In the genomic region with DNA sequence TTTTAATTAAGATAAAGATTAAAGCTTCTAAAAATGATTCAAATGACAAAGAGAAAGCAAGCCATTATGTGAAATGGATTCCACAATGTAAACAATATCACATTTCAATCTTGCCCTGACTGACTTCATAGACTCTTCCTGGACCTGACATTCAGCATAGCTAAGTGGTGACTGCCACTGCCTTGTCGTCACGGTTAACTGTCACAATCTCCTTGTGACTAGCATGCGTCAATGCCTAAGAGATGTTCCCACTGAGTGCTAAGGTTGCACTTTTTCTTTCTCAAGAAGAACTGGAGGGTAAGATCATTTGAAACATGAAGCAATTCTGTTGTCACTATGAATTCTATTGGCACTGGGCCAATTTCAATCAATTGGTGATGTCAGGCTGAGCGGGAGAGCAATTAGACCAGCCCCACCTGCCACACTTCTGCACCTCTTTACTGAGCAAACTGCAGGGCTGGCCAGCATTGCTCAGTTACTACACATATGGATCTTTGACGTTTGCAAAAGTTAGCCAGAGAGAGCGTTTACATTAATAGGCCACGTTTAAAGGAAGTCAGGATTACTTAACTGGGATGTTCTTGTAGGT, we compare ENCODE assay signal across 13 mouse cellular contexts.
DNase-seq lines count a peak whose midpoint lies in the region; ATAC-seq and TF ChIP-seq lines count a peak whose summit lies in the region.
"Had no signal": no experiment of that assay in that cellular context is flagged by ENCODE, and none has a peak within 500 bp of the region (broad histone marks: within the 10 kb centered on the region; RNA-seq: fewer than 3 reads in every experiment).

No protein-coding gene starts in this region.

- no peak overlapping the region for H3K4me2 ChIP-seq in hindbrain, embryonic 11.5 days (replicated peaks; ENCODE audit: low read depth, low read length)
- no peak overlapping the region for H3K4me2 ChIP-seq in hindbrain, embryonic 16.5 days (ENCODE audit: low read length)
- H3K4me2 ChIP-seq in midbrain, embryonic 14.5 days (ENCODE audit: low read length): no peak overlapping the region
- H3K4me2 ChIP-seq in forebrain, postnatal 0 days (ENCODE audit: low read depth): no peak overlapping the region
- H3K4me2 ChIP-seq: limb, embryonic 13.5 days; neural tube, embryonic 13.5 days had no signal

- H3K27me3 ChIP-seq in hindbrain, embryonic 11.5 days (ENCODE audit: control insufficient read depth, insufficient read depth, low read length): no peaks in the 10 kb centered on the region
- H3K27me3 ChIP-seq in hindbrain, embryonic 16.5 days (replicated peaks; ENCODE audit: control insufficient read depth, insufficient read depth, low read length): no peaks in the 10 kb centered on the region
- no peaks in the 10 kb centered on the region for H3K27me3 ChIP-seq in midbrain, embryonic 14.5 days (ENCODE audit: control insufficient read depth, insufficient read depth, low read length)
- peaks cover 30% of the 10 kb centered on the region for H3K27me3 ChIP-seq in midbrain, embryonic 10.5 days (ENCODE audit: low read depth, poor library complexity, severe bottlenecking)
- H3K27me3 ChIP-seq in forebrain, postnatal 0 days (ENCODE audit: insufficient read depth, low read length): no peaks in the 10 kb centered on the region
- H3K27me3 ChIP-seq: neural tube, embryonic 13.5 days had no signal

- no peaks in the 10 kb centered on the region for H3K9me3 ChIP-seq in hindbrain, embryonic 11.5 days (ENCODE audit: control insufficient read depth, low read length)
- H3K9me3 ChIP-seq in hindbrain, embryonic 16.5 days (ENCODE audit: control insufficient read depth, low read length): no peaks in the 10 kb centered on the region
- no peaks in the 10 kb centered on the region for H3K9me3 ChIP-seq in midbrain, embryonic 14.5 days (ENCODE audit: control insufficient read depth, low read length)
- H3K9me3 ChIP-seq in midbrain, embryonic 10.5 days (replicated peaks): no peaks in the 10 kb centered on the region
- no peaks in the 10 kb centered on the region for H3K9me3 ChIP-seq in forebrain, postnatal 0 days (ENCODE audit: low read length)
- H3K9me3 ChIP-seq: limb, embryonic 13.5 days; neural tube, embryonic 13.5 days had no signal

- H3K9ac ChIP-seq in hindbrain, embryonic 11.5 days (ENCODE audit: low read depth, low read length): no peak overlapping the region
- no peak overlapping the region for H3K9ac ChIP-seq in hindbrain, embryonic 16.5 days (ENCODE audit: low read depth, low read length)
- no peak overlapping the region for H3K9ac ChIP-seq in midbrain, embryonic 14.5 days (replicated peaks; ENCODE audit: low read length)
- no peak overlapping the region for H3K9ac ChIP-seq in forebrain, postnatal 0 days
- H3K9ac ChIP-seq: limb, embryonic 13.5 days; neural tube, embryonic 13.5 days had no signal

- ATAC-seq in hindbrain, embryonic 11.5 days (ENCODE audit: low FRiP score): no peak
- ATAC-seq in hindbrain, embryonic 16.5 days: no peak
- ATAC-seq in midbrain, embryonic 14.5 days (ENCODE audit: low FRiP score, low TSS enrichment): no peak
- peak; percentile 59; the same call in 1 of the 2 replicates for ATAC-seq in forebrain, postnatal 0 days

- H3K36me3 ChIP-seq in hindbrain, embryonic 11.5 days (ENCODE audit: control insufficient read depth, insufficient read depth, low read length): no peaks in the 10 kb centered on the region
- no peaks in the 10 kb centered on the region for H3K36me3 ChIP-seq in hindbrain, embryonic 16.5 days (ENCODE audit: control insufficient read depth, insufficient read depth, low read length)
- no peaks in the 10 kb centered on the region for H3K36me3 ChIP-seq in midbrain, embryonic 14.5 days (ENCODE audit: control insufficient read depth, insufficient read depth, low read length)
- no peaks in the 10 kb centered on the region for H3K36me3 ChIP-seq in midbrain, embryonic 10.5 days
- no peaks in the 10 kb centered on the region for H3K36me3 ChIP-seq in forebrain, postnatal 0 days (ENCODE audit: insufficient read depth)
- H3K36me3 ChIP-seq: limb, embryonic 13.5 days; neural tube, embryonic 13.5 days had no signal

- WGBS in hindbrain, embryonic 11.5 days: 83% methylated on average over 7 of the region's 7 CpGs
- 50% methylated on average over 7 of the region's 7 CpGs for WGBS in hindbrain, embryonic 16.5 days
- 63% methylated on average over 7 of the region's 7 CpGs for WGBS in midbrain, embryonic 14.5 days
- 84% methylated on average over 7 of the region's 7 CpGs for WGBS in midbrain, embryonic 10.5 days
- whole genome bisulfite sequencing in forebrain, postnatal 0 days: 44% methylated on average over 7 of the region's 7 CpGs

- no peak overlapping the region for H3K27ac ChIP-seq in hindbrain, embryonic 11.5 days (ENCODE audit: low read depth, low read length)
- H3K27ac ChIP-seq in hindbrain, embryonic 16.5 days (ENCODE audit: low read depth, low read length): no peak overlapping the region
- H3K27ac ChIP-seq in midbrain, embryonic 14.5 days (replicated peaks; ENCODE audit: low read depth, low read length): no peak overlapping the region
- H3K27ac ChIP-seq in midbrain, embryonic 10.5 days (replicated peaks): no peak overlapping the region
- no peak overlapping the region for H3K27ac ChIP-seq in forebrain, postnatal 0 days (ENCODE audit: low read depth, low read length)
- H3K27ac ChIP-seq: heart, adult 2 months; limb, embryonic 13.5 days; neural tube, embryonic 13.5 days had no signal

- no peak for TF ChIP-seq CTCF in forebrain, postnatal 0 days (IDR thresholded peaks at IDR 0.05; ENCODE audit: low read depth)

- H3K4me1 ChIP-seq in hindbrain, embryonic 11.5 days (replicated peaks; ENCODE audit: control insufficient read depth, insufficient read depth, low read length): no peaks in the 10 kb centered on the region
- H3K4me1 ChIP-seq in hindbrain, embryonic 16.5 days (ENCODE audit: control insufficient read depth, insufficient read depth, low read depth, low read length): no peaks in the 10 kb centered on the region
- H3K4me1 ChIP-seq in midbrain, embryonic 14.5 days (ENCODE audit: control insufficient read depth, insufficient read depth, low read length): no peaks in the 10 kb centered on the region
- no peaks in the 10 kb centered on the region for H3K4me1 ChIP-seq in midbrain, embryonic 10.5 days
- H3K4me1 ChIP-seq in forebrain, postnatal 0 days (ENCODE audit: insufficient read depth): no peaks in the 10 kb centered on the region
- H3K4me1 ChIP-seq: limb, embryonic 13.5 days had no signal

- no peak overlapping the region for H3K4me3 ChIP-seq in hindbrain, embryonic 11.5 days (ENCODE audit: low read depth, low read length)
- no peak overlapping the region for H3K4me3 ChIP-seq in hindbrain, embryonic 16.5 days (ENCODE audit: low read length)
- no peak overlapping the region for H3K4me3 ChIP-seq in midbrain, embryonic 14.5 days (replicated peaks; ENCODE audit: low read depth, low read length)
- no peak overlapping the region for H3K4me3 ChIP-seq in midbrain, embryonic 10.5 days
- no peak overlapping the region for H3K4me3 ChIP-seq in forebrain, postnatal 0 days (ENCODE audit: low read depth, low read length)
- H3K4me3 ChIP-seq: heart, adult 2 months; limb, embryonic 13.5 days; neural tube, embryonic 13.5 days had no signal

- peak; percentile 2 for DNase-seq in hindbrain, embryonic 11.5 days (ENCODE audit: low spot score)
- peak; percentile 9 for DNase-seq in midbrain, embryonic 14.5 days
- no peak for DNase-seq in midbrain, embryonic 10.5 days (ENCODE audit: low spot score)
- no peak for DNase-seq in forebrain, postnatal 0 days
- DNase-seq in B cell, adult 2 months: no peak
- DNase-seq in ovary, adult 18-20 months (ENCODE audit: low spot score): no peak
- DNase-seq: adrenal gland, adult 8-10 months; cerebellum, adult 2 months; heart, adult 2 months; lung, adult 2 months had no signal

Comparison
In these comparisons a context has a peak if more than half of its experiments do, and no peak if none do; other contexts are left out.
1. DNase-seq: peak in hindbrain, embryonic 11.5 days (single experiment) and midbrain, embryonic 14.5 days (single experiment); none in midbrain, embryonic 10.5 days (single experiment), forebrain, postnatal 0 days (single experiment), B cell, adult 2 months (0 of 2) and ovary, adult 18-20 months (single experiment).